Mouse (Mus musculus) liver, postnatal 0 days (tissue): Measurements from ENCODE around the gene Foxl1.

Experiments
- CTCF ChIP-seq: sonication (generic); IDR thresholded peaks from 2 replicates; pipeline ENCODE4 v1.5.1; 2016; ENCODE audit warnings: antibody characterized with exemption, low read depth
- EP300 ChIP-seq: IDR thresholded peaks from 2 replicates; pipeline ENCODE4 v1.6.1; 2016; ENCODE audit warnings: antibody characterized with exemption, low read depth, mild to moderate bottlenecking

DNA sequence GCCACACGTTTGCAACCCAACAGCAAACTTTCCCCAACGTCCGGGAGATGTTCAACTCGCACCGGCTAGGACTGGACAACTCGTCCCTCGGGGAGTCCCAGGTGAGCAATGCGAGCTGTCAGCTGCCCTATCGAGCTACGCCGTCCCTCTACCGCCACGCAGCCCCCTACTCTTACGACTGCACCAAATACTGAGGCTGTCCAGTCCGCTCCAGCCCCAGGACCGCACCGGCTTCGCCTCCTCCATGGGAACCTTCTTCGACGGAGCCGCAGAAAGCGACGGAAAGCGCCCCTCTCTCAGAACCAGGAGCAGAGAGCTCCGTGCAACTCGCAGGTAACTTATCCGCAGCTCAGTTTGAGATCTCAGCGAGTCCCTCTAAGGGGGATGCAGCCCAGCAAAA is 9.8 kb upstream of the Foxl1 start:
- TF ChIP-seq CTCF (no peak), EP300 (no peak)
